Mouse (Mus musculus) hindbrain, embryonic 10.5 days (tissue): ENCODE measurements around the gene Sp1. TPM values are rescaled to one million over a fixed set of nuclear protein-coding genes. Genes with fewer than 3 reads are reported as not detected.

Source experiments
- DNase-seq: peaks from one replicate; pipeline ENCODE4 v3.0.0-alpha.2; 2017; ENCODE audit warnings: low spot score
- H3K27ac ChIP-seq: fragments of 300-500 bp; sonication (generic); 2 replicates; pipeline ENCODE4 v1.5.1; 2016; ENCODE audit warnings: mild to moderate bottlenecking, moderate library complexity
- H3K27me3 ChIP-seq: fragments of 300-500 bp; sonication (generic); 2 replicates; pipeline ENCODE4 v1.6.1; 2016; ENCODE audit warnings: mild to moderate bottlenecking; ENCODE audit not compliant: poor library complexity, insufficient read depth, severe bottlenecking
- H3K36me3 ChIP-seq: fragments of 300-500 bp; sonication (generic); 2 replicates; pipeline ENCODE4 v1.6.1; 2016; ENCODE audit warnings: mild to moderate bottlenecking, moderate library complexity
- H3K4me1 ChIP-seq: fragments of 300-500 bp; sonication (generic); replicated peaks from 2 replicates; pipeline ENCODE4 v1.6.1; 2016; ENCODE audit warnings: mild to moderate bottlenecking
- H3K4me3 ChIP-seq: fragments of 300-500 bp; sonication (generic); 2 replicates; pipeline ENCODE4 v1.5.1; 2016; ENCODE audit warnings: mild to moderate bottlenecking, moderate library complexity
- H3K9me3 ChIP-seq: fragments of 300-500 bp; sonication (generic); 2 replicates; pipeline ENCODE4 v1.6.1; 2016; ENCODE audit warnings: mild to moderate bottlenecking, moderate library complexity
- WGBS: fragments of 180-500 bp; shearing (Covaris S2); methylation state at CpG from one replicate; pipeline ENCODE4 v1.1.7; 2016; 5-methylcytosine and 5-hydroxymethylcytosine counted together
- polyA plus RNA-seq: library from polyadenylated mRNA; unstranded; fragments of >200 nt; fragmentation: Nextera tagmentation; extraction: Ambion mirVana; gene quantifications from 2 replicates; pipeline ENCODE4 v1.2.1, GENCODE M21; 2016

Gene Sp1
- 6.1 and 9.3 TPM in 2 replicates for polyA plus RNA-seq

DNA sequence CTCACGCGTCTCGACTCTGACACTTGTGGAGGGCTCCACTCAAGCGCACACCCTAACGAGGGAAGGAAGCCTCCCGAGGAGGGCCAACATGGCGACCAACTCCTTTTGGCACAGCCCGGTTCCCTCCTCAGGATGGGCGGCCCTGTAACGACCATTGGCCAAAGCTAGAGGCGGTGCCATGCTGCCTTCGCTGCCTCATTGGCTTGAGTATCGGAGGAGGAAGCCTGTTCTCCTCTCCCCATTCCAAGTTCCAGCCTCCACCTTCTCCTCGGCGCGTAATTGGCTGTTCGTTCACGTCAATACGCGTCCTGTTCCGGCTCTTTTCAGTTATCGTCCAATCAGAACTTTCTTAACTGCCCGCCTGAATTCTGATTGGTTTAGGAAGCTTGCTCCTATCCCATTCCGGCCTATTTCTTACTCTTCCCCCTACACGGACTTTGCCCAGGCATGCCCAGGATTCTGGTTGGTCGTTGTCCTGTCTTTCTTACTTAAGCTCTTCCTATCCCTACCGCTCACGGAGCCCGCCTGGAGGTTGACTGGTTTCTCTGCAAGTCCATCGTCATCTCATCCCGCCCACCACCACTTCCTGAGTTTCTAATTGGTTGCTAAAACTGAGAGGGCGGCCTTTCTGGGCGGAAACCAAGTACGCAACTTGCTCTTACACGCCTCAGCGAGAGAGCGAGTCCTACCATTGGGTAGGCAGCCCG lies at the start of gene Sp1:
Gene Sp1 (plus strand): TSS at position 655 of the 707 bp plus-strand sequence.
- Histone ChIP-seq H3K36me3 (peaks cover 35% of the 10 kb centered on the region), H3K9me3 (no peaks in the 10 kb centered on the region), H3K27ac (peak within 1 kb of the TSS; percentile 100), H3K4me3 (peak within 1 kb of the TSS; percentile 93), H3K4me1 (peaks cover 52% of the 10 kb centered on the region), H3K27me3 (no peaks in the 10 kb centered on the region)
- peak; percentile 99 for DNase-seq
- WGBS: under 1% methylated on average over 38 of the region's 38 CpGs

DNA sequence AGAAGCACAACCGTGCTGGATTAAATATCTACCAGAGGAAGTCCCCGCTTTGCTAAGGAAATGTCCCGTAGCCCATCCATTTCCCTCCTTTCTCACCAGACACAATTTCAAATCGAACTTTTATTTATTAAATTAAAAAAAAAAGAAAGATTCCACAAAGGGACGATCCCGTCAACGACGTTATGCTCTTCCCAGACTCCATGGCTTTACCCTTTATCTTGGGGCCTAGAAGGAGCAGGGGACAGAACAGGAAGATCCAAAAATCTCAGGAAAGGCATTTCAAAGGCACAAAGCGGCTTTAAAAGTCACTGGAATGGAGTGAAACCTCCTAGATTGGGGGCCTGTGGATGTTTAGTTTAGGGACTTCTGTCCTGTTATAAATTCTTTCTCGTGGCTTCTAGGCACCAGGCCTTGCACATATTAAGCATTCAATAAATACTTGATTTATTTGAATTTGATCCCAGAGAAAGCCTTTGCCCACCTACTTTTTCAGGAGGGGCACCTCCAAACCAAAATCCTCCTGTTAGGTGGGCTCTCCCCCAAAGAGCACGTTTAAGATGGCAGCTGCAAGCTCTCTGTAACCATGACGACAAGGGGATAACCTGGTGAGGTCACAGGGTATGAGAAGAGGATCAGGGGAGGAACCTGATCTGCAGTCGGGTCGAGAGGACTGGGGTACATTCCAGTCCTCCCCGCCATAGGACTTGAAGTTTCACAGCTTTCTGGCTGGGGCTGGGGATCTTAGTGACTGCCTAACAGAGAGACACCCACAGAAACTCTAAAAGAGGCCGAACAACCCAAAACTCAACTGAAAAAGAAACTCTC lies 49.2 kb upstream of the Sp1 start:
- H3K4me3 ChIP-seq: peak overlapping the region; percentile 65
- peak overlapping the region; percentile 97 for H3K27ac ChIP-seq
- H3K9me3 ChIP-seq: no peaks in the 10 kb centered on the region
- peaks cover 50% of the 10 kb centered on the region for H3K27me3 ChIP-seq
- peaks cover 54% of the 10 kb centered on the region for H3K4me1 ChIP-seq
- peak; percentile 44 for DNase-seq
- no peaks in the 10 kb centered on the region for H3K36me3 ChIP-seq
- WGBS: 16% methylated on average over 16 of the region's 16 CpGs

DNA sequence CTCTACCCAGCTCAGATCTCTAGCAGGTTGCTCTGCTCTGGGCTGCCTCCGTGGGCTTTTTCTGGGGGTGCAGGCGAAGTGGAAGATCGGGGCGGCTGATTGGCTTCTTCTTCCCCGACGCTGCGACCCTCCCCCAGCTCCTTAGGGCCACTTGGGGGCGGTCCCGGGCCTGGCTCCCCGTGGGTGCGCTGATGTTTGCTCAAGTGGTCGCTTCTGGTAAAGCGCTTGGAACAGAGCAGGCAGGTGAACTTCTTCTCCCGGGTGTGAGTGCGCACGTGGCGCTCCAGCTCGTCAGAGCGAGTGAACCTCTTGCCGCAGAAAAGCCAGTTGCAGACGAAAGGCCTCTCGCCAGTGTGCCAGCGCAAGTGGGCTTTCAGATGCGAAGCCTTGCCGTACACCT lies 47.8 kb upstream of the Sp1 start:
- H3K36me3 ChIP-seq: no peaks in the 10 kb centered on the region
- WGBS: 1% methylated on average over 25 of the region's 25 CpGs
- peak overlapping the region; percentile 37 for H3K4me3 ChIP-seq
- no peaks in the 10 kb centered on the region for H3K9me3 ChIP-seq
- H3K27me3 ChIP-seq: peaks cover 62% of the 10 kb centered on the region
- H3K27ac ChIP-seq: peak overlapping the region; percentile 77
- peak; percentile 46 for DNase-seq
- H3K4me1 ChIP-seq: peaks cover 65% of the 10 kb centered on the region

DNA sequence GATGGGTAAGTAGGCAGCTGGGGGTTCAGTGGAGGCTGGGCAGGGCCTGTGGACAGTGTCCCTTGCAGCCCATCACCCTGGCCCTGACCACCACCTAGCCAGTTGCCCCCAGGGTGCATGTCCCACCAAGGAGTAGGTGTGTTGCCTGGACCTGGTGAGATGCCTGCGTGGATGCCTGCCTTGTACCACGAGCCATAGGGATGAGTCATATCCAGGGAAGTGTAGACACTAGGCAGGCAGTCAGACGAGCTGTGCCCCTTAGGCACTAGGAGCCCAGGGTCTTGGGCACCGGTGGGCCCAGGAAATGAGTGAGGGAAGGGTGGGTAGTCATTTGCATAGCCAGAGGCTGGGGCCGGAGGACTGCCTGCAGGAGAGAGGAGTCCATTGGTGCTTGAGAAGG lies 47.1 kb upstream of the Sp1 start:
- DNase-seq: no peak
- peak overlapping the region; percentile 77 for H3K27ac ChIP-seq
- no peaks in the 10 kb centered on the region for H3K9me3 ChIP-seq
- peak overlapping the region; percentile 37 for H3K4me3 ChIP-seq
- H3K4me1 ChIP-seq: peaks cover 65% of the 10 kb centered on the region
- WGBS: 18% methylated on average over 5 of the region's 5 CpGs
- H3K36me3 ChIP-seq: no peaks in the 10 kb centered on the region
- H3K27me3 ChIP-seq: peaks cover 69% of the 10 kb centered on the region

DNA sequence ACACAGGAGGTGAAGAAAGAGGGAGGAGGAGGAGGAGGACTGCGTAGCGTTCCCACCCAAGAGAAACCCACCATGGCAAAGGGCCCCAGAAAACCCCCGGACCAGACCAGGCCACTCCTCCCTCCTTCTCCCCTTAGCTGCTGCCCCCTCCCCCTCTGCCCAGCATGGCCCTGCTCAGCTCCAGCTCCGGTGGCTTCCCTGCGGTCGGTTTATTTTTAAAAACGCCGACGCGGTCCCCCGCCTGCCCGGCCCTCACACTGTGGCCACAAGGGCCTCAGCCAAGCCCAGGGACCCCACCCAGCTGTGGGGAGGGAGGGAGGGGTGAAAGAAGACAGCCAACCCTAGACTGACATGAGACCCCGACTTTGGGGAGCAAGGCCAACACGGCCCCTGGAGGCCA lies 43.3 kb upstream of the Sp1 start:
- WGBS: 10% methylated on average over 14 of the region's 14 CpGs
- Histone ChIP-seq H3K4me1 (peaks cover 54% of the 10 kb centered on the region), H3K36me3 (no peaks in the 10 kb centered on the region), H3K9me3 (no peaks in the 10 kb centered on the region), H3K27ac (peak overlapping the region; percentile 80), H3K27me3 (peaks cover 87% of the 10 kb centered on the region), H3K4me3 (peak overlapping the region; percentile 37)
- peak; percentile 52 for DNase-seq

DNA sequence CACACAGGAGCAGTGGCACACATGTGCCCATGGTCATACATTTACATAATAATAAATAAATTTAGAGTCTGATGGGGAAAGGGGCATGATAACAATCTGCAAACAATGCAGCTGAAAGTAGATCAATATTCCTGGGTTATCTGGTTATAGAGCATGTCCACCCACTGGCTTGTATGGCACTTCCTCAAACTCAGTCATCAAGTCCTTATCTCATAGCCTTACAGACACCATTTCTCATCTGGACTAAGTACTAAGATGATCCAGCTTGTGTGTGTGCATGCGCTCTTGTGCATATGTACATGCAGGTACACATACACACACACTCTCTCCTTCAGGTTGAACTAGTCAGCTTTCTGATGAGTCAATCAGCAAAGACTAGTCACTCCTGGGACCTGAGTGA lies 41.3 kb upstream of the Sp1 start:
- no peak overlapping the region for H3K27ac ChIP-seq
- 100% methylated on average over 1 of the region's 1 CpGs for WGBS
- H3K4me3 ChIP-seq: no peak overlapping the region
- H3K9me3 ChIP-seq: no peaks in the 10 kb centered on the region
- peaks cover 34% of the 10 kb centered on the region for H3K4me1 ChIP-seq
- DNase-seq: no peak
- peaks cover 79% of the 10 kb centered on the region for H3K27me3 ChIP-seq
- H3K36me3 ChIP-seq: no peaks in the 10 kb centered on the region

DNA sequence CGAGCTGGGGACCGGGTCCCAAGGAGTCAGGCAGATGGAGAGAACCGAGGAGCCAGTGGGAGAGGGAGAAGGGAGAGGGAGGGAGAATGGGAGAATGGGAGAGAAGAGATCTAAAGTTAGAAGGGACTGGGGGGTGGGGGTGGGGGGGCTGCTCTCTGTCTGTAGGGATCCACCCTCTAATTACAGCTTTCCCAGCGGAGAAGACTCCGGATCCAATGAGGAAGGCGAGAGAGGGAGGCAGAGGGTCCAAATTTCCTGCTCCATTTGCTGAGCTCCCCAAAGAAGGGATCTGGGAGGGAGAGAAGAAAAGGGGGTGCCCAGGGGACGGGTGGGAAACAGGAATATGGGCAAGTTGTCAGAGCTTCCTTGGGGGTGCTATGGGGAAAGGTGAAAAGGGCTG lies 39.7 kb upstream of the Sp1 start:
- Histone ChIP-seq H3K4me1 (peaks cover 48% of the 10 kb centered on the region), H3K27me3 (peaks cover 87% of the 10 kb centered on the region), H3K27ac (peak overlapping the region; percentile 79), H3K36me3 (no peaks in the 10 kb centered on the region), H3K9me3 (no peaks in the 10 kb centered on the region), H3K4me3 (peak overlapping the region; percentile 45)
- DNase-seq: no peak
- 5% methylated on average over 7 of the region's 7 CpGs for WGBS

DNA sequence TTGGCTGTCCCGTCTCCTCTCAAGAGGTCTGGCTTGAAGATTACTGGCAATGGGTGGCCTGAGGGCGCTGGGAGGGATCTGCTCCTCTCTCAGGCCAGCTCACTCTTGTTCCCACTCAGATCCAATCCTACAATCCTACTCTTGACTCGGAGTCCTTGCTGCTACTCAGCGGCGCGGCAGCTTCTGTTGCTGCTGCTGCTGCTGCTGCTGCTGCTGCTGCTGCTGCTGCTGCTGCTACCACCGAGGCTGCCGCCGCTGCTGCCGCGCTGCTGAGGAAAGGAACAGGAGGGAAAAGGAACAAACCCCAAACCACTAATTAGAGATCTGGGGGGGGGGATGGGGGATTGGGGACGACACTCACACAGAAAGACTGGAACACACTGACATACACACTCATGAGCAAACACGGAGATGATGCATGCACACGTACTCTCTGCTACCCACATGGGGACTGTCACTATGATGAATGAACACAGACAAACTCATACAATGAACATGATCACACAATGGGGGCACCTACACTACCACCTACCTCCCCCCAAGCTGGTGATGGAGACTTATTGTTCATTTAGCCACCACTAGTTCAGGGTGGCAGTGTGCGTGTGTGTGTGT lies 39.1 kb upstream of the Sp1 start, which contains the start of gene Sp7:
Gene Sp7 (minus strand): TSS at position 450 of the 612 bp plus-strand sequence.
- Histone ChIP-seq H3K27me3 (peaks cover 89% of the 10 kb centered on the region), H3K27ac (peak within 1 kb of the TSS; percentile 79), H3K9me3 (no peaks in the 10 kb centered on the region), H3K4me3 (peak within 1 kb of the TSS; percentile 45), H3K36me3 (no peaks in the 10 kb centered on the region), H3K4me1 (peaks cover 52% of the 10 kb centered on the region)
- WGBS: 6% methylated on average over 15 of the region's 15 CpGs
- peak; percentile 48 for DNase-seq

DNA sequence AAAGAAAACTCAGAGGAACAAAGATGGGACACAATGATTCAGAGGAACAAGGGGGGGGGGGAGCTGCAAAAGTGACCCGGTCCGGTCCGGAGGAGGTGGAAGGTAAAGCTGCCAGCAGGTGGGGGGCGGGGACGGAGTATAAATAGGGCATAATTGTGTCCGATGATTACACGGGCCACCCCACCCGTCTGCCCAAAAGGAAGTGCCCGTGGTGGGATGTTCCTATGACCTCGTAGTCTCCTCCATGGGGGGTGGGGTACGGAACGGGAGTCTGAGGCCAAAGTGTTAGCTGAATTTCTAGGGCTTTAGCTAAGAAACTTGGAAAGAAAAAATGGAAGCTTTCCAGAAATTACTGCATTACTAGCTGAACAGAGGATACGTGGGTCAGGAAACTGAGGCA lies 36.0 kb upstream of the Sp1 start:
- Histone ChIP-seq H3K4me3 (0 out of 2 replicates have a peak overlapping the region, but pooled peaks have one; percentile 21), H3K27me3 (peaks cover 69% of the 10 kb centered on the region)
- 8% methylated on average over 13 of the region's 13 CpGs for WGBS

DNA sequence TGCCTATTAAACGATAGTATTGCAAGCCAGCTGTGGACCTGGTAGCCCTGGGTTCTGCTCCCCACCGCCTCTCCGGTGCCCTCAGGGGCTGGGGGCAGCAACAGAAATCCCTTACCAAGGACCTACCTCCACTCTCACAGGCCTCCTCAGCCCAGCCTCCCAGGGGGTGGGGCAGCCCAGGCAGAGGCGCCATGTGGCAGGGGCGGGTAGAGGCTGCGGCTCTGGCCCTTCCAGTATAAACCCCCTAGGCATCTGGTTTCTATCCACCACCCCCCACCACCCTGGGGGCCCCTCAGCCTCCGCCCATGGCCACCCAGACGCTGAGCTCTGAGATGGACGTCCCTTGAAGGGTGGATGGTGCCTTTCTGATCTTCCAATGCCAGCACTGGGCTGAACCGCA lies 35.2 kb upstream of the Sp1 start:
- no peaks in the 10 kb centered on the region for H3K9me3 ChIP-seq
- peak; percentile 41 for DNase-seq
- peaks cover 69% of the 10 kb centered on the region for H3K27me3 ChIP-seq
- WGBS: 5% methylated on average over 10 of the region's 10 CpGs
- H3K27ac ChIP-seq: peak overlapping the region; percentile 71
- H3K36me3 ChIP-seq: no peaks in the 10 kb centered on the region
- H3K4me1 ChIP-seq: peaks cover 39% of the 10 kb centered on the region
- peak overlapping the region; percentile 21 for H3K4me3 ChIP-seq

More for the DNA sequence above, 36.0 kb upstream of the Sp1 start:
- Histone ChIP-seq H3K27ac (no peak overlapping the region), H3K36me3 (no peaks in the 10 kb centered on the region), H3K9me3 (no peaks in the 10 kb centered on the region), H3K4me1 (peaks cover 43% of the 10 kb centered on the region)
- no peak for DNase-seq

DNA sequence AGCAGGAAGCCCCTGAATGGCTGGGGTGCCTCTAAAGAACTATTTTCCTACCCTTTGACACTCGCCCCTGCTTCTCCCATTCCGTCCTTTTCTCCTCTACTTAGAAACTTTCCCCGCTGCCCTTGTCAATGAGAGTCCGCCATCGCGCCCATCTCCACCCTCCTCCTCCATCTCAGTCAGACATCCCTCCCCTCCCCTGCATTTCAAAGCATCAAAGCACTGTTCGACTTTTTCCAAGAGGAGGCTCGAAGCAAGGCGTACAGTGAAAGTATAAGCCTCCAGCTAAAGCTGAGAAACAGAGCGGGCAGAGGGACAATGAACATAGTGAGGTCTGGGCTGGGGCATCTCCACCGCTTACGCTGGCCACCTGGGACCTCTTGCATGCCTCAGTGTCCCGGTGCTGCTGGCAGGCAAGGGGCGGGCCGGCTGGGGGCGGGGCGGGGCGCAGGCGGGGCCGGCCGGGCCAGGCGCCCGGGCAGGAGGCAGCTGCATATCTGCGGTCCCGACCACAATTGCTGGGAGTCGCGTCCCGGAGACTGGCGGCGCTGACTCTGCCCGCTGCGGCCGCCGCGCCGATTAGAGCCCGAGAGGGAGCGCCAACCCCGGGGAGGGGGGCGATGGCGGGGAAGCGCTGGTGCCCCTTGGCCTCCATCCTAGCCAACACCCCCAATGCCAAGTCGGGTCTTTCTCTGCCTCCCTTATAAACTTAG lies 29.3 kb upstream of the Sp1 start:
- peaks cover 30% of the 10 kb centered on the region for H3K4me1 ChIP-seq
- no peaks in the 10 kb centered on the region for H3K36me3 ChIP-seq
- H3K27ac ChIP-seq: peak overlapping the region; percentile 89
- H3K9me3 ChIP-seq: no peaks in the 10 kb centered on the region
- DNase-seq: peak; percentile 75
- H3K4me3 ChIP-seq: peak overlapping the region; percentile 80
- WGBS: under 1% methylated on average over 43 of the region's 43 CpGs
- peaks cover 28% of the 10 kb centered on the region for H3K27me3 ChIP-seq

DNA sequence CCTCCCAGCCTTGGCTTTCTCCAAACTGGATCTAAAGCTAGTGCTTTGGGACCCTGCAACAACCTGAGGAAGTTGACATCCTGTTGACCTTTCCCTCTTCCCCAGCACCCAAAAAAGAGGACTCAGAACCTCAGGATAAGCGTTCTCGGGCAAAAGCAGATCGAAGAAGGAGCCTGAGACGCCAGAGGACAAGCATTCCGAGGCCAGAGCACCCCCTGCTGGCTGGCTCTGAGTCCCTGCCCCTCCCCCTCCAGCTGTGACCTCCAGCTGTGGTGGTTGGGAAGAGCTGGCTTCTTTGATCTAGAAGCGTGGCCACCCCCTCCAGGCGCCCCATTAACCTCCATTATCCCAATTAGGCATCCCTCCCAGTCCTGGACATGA lies 28.8 kb upstream of the Sp1 start:
- 0% methylated on average over 7 of the region's 7 CpGs for WGBS

More for the DNA sequence above, 28.8 kb upstream of the Sp1 start:
- peaks cover 22% of the 10 kb centered on the region for H3K27me3 ChIP-seq
- peaks cover 30% of the 10 kb centered on the region for H3K4me1 ChIP-seq
- peak overlapping the region; percentile 89 for H3K27ac ChIP-seq
- peak overlapping the region; percentile 80 for H3K4me3 ChIP-seq
- no peaks in the 10 kb centered on the region for H3K9me3 ChIP-seq
- no peaks in the 10 kb centered on the region for H3K36me3 ChIP-seq
- peak; percentile 88 for DNase-seq
